Mouse (Mus musculus) midbrain, embryonic 16.5 days (tissue): ENCODE data around the gene Caskin2. TPM values are rescaled to one million over a fixed set of nuclear protein-coding genes. Genes with fewer than 3 reads are reported as not detected.
A peak's percentile ranks its signal among the peaks of the same experiment; 100 is the strongest.
"Not testable (repeated sequence)": the region's sequence is repeated elsewhere in the genome, so short reads cannot be mapped to it uniquely, and the experiment has no call there.

ENCODE experiments used
- ATAC-seq: fragments of 200-750 bp; cut with Nextera tagmentation; 2 replicates; pipeline ENCODE4 v1.8.0; 2017; ENCODE audit warnings: moderate TSS enrichment
- H3K27ac ChIP-seq: fragments of 300-500 bp; sonication (generic); 2 replicates; pipeline ENCODE4 v1.5.1; 2014; ENCODE audit warnings: mild to moderate bottlenecking, low read length, mixed read lengths
- H3K27me3 ChIP-seq: fragments of 300-500 bp; sonication (generic); 2 replicates; pipeline ENCODE4 v1.6.1; 2014; ENCODE audit warnings: low read depth, low read length, mixed read lengths; ENCODE audit not compliant: control insufficient read depth, insufficient read depth
- H3K36me3 ChIP-seq: fragments of 300-500 bp; sonication (generic); 2 replicates; pipeline ENCODE4 v1.6.1; 2014; ENCODE audit warnings: mild to moderate bottlenecking, low read length, moderate library complexity, mixed read lengths; ENCODE audit not compliant: control insufficient read depth, insufficient read depth
- H3K4me1 ChIP-seq: fragments of 300-500 bp; sonication (generic); 2 replicates; pipeline ENCODE4 v1.6.1; 2014; ENCODE audit warnings: mild to moderate bottlenecking, low read length, mixed read lengths; ENCODE audit not compliant: control insufficient read depth, insufficient read depth
- H3K4me2 ChIP-seq: fragments of 300-500 bp; sonication (generic); 2 replicates; pipeline ENCODE4 v1.6.1; 2014; ENCODE audit warnings: mild to moderate bottlenecking, low read length, mixed read lengths
- H3K4me3 ChIP-seq: fragments of 300-500 bp; sonication (generic); 2 replicates; pipeline ENCODE4 v1.5.1; 2014; ENCODE audit warnings: low read depth, mild to moderate bottlenecking, low read length, moderate library complexity, mixed read lengths
- H3K9ac ChIP-seq: fragments of 300-500 bp; sonication (generic); 2 replicates; pipeline ENCODE4 v1.6.1; 2014; ENCODE audit warnings: low read depth, low read length, mixed read lengths
- H3K9me3 ChIP-seq: fragments of 300-500 bp; sonication (generic); replicated peaks from 2 replicates; pipeline ENCODE4 v1.6.1; 2014; ENCODE audit warnings: mild to moderate bottlenecking, low read length, mixed read lengths; ENCODE audit not compliant: control insufficient read depth, poor library complexity, severe bottlenecking
- WGBS: fragments of 180-500 bp; shearing (Covaris S2); extraction: QIAGEN DNeasy Blood & Tissue Kit; methylation state at CpG from one replicate; pipeline ENCODE4 v1.1.7; 2014; 5-methylcytosine and 5-hydroxymethylcytosine counted together
- polyA plus RNA-seq: library from polyadenylated mRNA; unstranded; fragments of >200 nt; fragmentation: Nextera tagmentation; extraction: Ambion mirVana; gene quantifications from 2 replicates; pipeline ENCODE4 v1.2.1, GENCODE M21; 2015

Gene Caskin2
- polyA plus RNA-seq, 1 experiment from 2014 or later = 8.9 TPM

- no peaks in the 10 kb centered on the region for H3K9me3 ChIP-seq
- H3K4me1 ChIP-seq = peaks cover 23% of the 10 kb centered on the region
- H3K36me3 ChIP-seq = no peaks in the 10 kb centered on the region
- H3K9ac ChIP-seq = peak overlapping the region; percentile 89
- peak overlapping the region; percentile 88 for H3K27ac ChIP-seq
- peak; percentile 89 for ATAC-seq
- H3K4me2 ChIP-seq = peak overlapping the region; percentile 71
- WGBS = under 1% methylated on average over 34 of the region's 34 CpGs
- peak overlapping the region; percentile 74 for H3K4me3 ChIP-seq
- H3K27me3 ChIP-seq = no peaks in the 10 kb centered on the region
These were observed 47.8 kb downstream of the Caskin2 start for GRCm38 (mm10) chr11:115765607-115766141.

- Histone ChIP-seq H3K4me2 (peak within 1 kb of the TSS; percentile 71), H3K9me3 (no peaks in the 10 kb centered on the region), H3K27ac (peak within 1 kb of the TSS; percentile 88), H3K9ac (peak within 1 kb of the TSS; percentile 89), H3K4me3 (peak within 1 kb of the TSS; percentile 74), H3K4me1 (peaks cover 23% of the 10 kb centered on the region), H3K27me3 (no peaks in the 10 kb centered on the region), H3K36me3 (no peaks in the 10 kb centered on the region)
- 0% methylated on average over 28 of the region's 32 CpGs for WGBS
- peak; percentile 97 for ATAC-seq
These were observed 48.3 kb downstream of the Caskin2 start, which contains the start of gene Tmem94 for GRCm38 (mm10) chr11:115765103-115765606. Gene Tmem94 (plus strand): TSS chr11:115765433.

- Histone ChIP-seq H3K4me3 (peak overlapping the region; percentile 74), H3K36me3 (no peaks in the 10 kb centered on the region), H3K27ac (peak overlapping the region; percentile 80), H3K27me3 (no peaks in the 10 kb centered on the region), H3K9me3 (no peaks in the 10 kb centered on the region), H3K4me1 (peaks cover 20% of the 10 kb centered on the region), H3K4me2 (peak overlapping the region; percentile 60), H3K9ac (peak overlapping the region; percentile 61; the same call in 1 of the 2 replicates)
- WGBS = 24% methylated on average over 2 of the region's 2 CpGs
- ATAC-seq = no peak
These were observed 48.7 kb downstream of the Caskin2 start for GRCm38 (mm10) chr11:115764698-115765097.

- not testable (repeated sequence) for H3K4me2 ChIP-seq, ATAC-seq, H3K4me1 ChIP-seq, H3K27me3 ChIP-seq, H3K4me3 ChIP-seq, H3K9me3 ChIP-seq, H3K27ac ChIP-seq, H3K9ac ChIP-seq, H3K36me3 ChIP-seq
- 94% methylated on average over 7 of the region's 7 CpGs for WGBS
These were observed 51.3 kb downstream of the Caskin2 start for GRCm38 (mm10) chr11:115762176-115762575.

- no peaks in the 10 kb centered on the region for H3K27me3 ChIP-seq
- no peaks in the 10 kb centered on the region for H3K9me3 ChIP-seq
- H3K4me1 ChIP-seq = peaks cover 4% of the 10 kb centered on the region; the same call in 1 of the 2 replicates
- H3K9ac ChIP-seq = no peak overlapping the region
- H3K4me2 ChIP-seq = no peak overlapping the region
- no peaks in the 10 kb centered on the region for H3K36me3 ChIP-seq
- ATAC-seq = no peak
- H3K27ac ChIP-seq = no peak overlapping the region
- no peak overlapping the region for H3K4me3 ChIP-seq
- WGBS = 85% methylated on average over 4 of the region's 4 CpGs
These were observed 60.0 kb downstream of the Caskin2 start for GRCm38 (mm10) chr11:115753485-115753884.

- ATAC-seq = no peak
- no peaks in the 10 kb centered on the region for H3K36me3 ChIP-seq
- H3K9me3 ChIP-seq = no peaks in the 10 kb centered on the region
- no peak overlapping the region for H3K4me3 ChIP-seq
- H3K4me2 ChIP-seq = no peak overlapping the region
- H3K27me3 ChIP-seq = no peaks in the 10 kb centered on the region
- no peak overlapping the region for H3K9ac ChIP-seq
- H3K27ac ChIP-seq = no peak overlapping the region
- WGBS = 38% methylated on average over 7 of the region's 7 CpGs
- peaks cover 4% of the 10 kb centered on the region; the same call in 1 of the 2 replicates for H3K4me1 ChIP-seq
These were observed 60.8 kb downstream of the Caskin2 start for GRCm38 (mm10) chr11:115752653-115753052.

- WGBS = 74% methylated on average over 2 of the region's 2 CpGs
- ATAC-seq = no peak
- no peak overlapping the region for H3K27ac ChIP-seq
These were observed 61.7 kb downstream of the Caskin2 start for GRCm38 (mm10) chr11:115751725-115752124.

GRCm38 (mm10) chr11:115749834-115750233, 63.6 kb downstream of the Caskin2 start:
- Histone ChIP-seq H3K4me1 (peaks cover 6% of the 10 kb centered on the region; the same call in 1 of the 2 replicates), H3K4me2 (no peak overlapping the region), H3K9ac (no peak overlapping the region), H3K27ac (no peak overlapping the region), H3K9me3 (no peaks in the 10 kb centered on the region), H3K4me3 (no peak overlapping the region), H3K36me3 (no peaks in the 10 kb centered on the region), H3K27me3 (no peaks in the 10 kb centered on the region)
- 88% methylated on average over 5 of the region's 5 CpGs for WGBS
- no peak for ATAC-seq

More at GRCm38 (mm10) chr11:115751725-115752124, 61.7 kb downstream of the Caskin2 start:
- Histone ChIP-seq H3K27me3 (no peaks in the 10 kb centered on the region), H3K4me2 (no peak overlapping the region), H3K36me3 (no peaks in the 10 kb centered on the region), H3K4me1 (peaks cover 6% of the 10 kb centered on the region; the same call in 1 of the 2 replicates), H3K9me3 (no peaks in the 10 kb centered on the region), H3K4me3 (no peak overlapping the region), H3K9ac (no peak overlapping the region)
